27 mouse cellular contexts compared by ENCODE assay signal in genomic region chr15:89525464-89525863, GRCm38 (mm10). TPM values are rescaled to one million over a fixed set of nuclear protein-coding genes. Genes with fewer than 3 reads are reported as not detected.
DNase-seq lines count a peak whose midpoint lies in the region; ATAC-seq and TF ChIP-seq lines count a peak whose summit lies in the region.
"Had no signal": no experiment of that assay in that cellular context is flagged by ENCODE, and none has a peak within 500 bp of the region (broad histone marks: within the 10 kb centered on the region; RNA-seq: fewer than 3 reads in every experiment).

No protein-coding gene starts in this region.

- H3K27ac ChIP-seq in midbrain, embryonic 11.5 days (ENCODE audit: low read depth, low read length) = no peak overlapping the region
- no peak overlapping the region for H3K27ac ChIP-seq in midbrain, embryonic 16.5 days (ENCODE audit: low read length)
- peak overlapping the region; percentile 79 for H3K27ac ChIP-seq in cerebellum, adult 2 months (ENCODE audit: insufficient read depth, low read length)
- H3K27ac ChIP-seq: forebrain, embryonic 13.5 days; heart, embryonic 10.5 days; hindbrain, embryonic 12.5 days; hindbrain, postnatal 0 days; intestine, embryonic 15.5 days; liver, embryonic 12.5 days had no signal

- H3K4me3 ChIP-seq in midbrain, embryonic 11.5 days (ENCODE audit: low read depth, low read length) = no peak overlapping the region
- H3K4me3 ChIP-seq in midbrain, embryonic 16.5 days (ENCODE audit: low read depth, low read length) = no peak overlapping the region
- peak overlapping the region; percentile 66 for H3K4me3 ChIP-seq in cerebellum, adult 2 months (replicated peaks; ENCODE audit: insufficient read depth, low read depth, low read length)
- H3K4me3 ChIP-seq: forebrain, embryonic 13.5 days; heart, embryonic 10.5 days; hindbrain, embryonic 12.5 days; intestine, embryonic 15.5 days; liver, embryonic 12.5 days had no signal

- H3K4me1 ChIP-seq in midbrain, embryonic 11.5 days (ENCODE audit: control insufficient read depth, insufficient read depth, low read length) = peaks cover 6% of the 10 kb centered on the region
- no peaks in the 10 kb centered on the region for H3K4me1 ChIP-seq in midbrain, embryonic 16.5 days (ENCODE audit: control insufficient read depth, insufficient read depth, low read length)
- peaks cover 53% of the 10 kb centered on the region for H3K4me1 ChIP-seq in cerebellum, adult 2 months (ENCODE audit: control insufficient read depth, insufficient read depth, low read length)
- H3K4me1 ChIP-seq: liver, embryonic 12.5 days had no signal

- peak; percentile 54 for DNase-seq in midbrain, embryonic 11.5 days (ENCODE audit: low spot score, missing footprints)
- peak; percentile 83 to 92 for DNase-seq in cerebellum, adult 2 months
- DNase-seq in cerebellum, postnatal 14 days = peak; percentile 68 to 83
- no peak for DNase-seq in natural killer cell, adult 2 months (ENCODE audit: low spot score in 2 of 2)
- DNase-seq in embryo, embryonic 10.5 days (ENCODE audit: low spot score) = no peak
- no peak for DNase-seq in spleen, adult 12 weeks (ENCODE audit: low spot score)
- DNase-seq: adrenal gland, adult 2 months; adrenal gland, postnatal 36 days; B cell, adult 2 months; gastrocnemius, postnatal 14 days; heart, postnatal 36 days; kidney, adult 9 months; kidney, postnatal 10 days; liver, postnatal 0 days; midbrain, embryonic 14.5 days; right cerebral cortex, adult 18-20 months; right cerebral cortex, postnatal 4 days; thymus, postnatal 4 days had no signal

- WGBS in midbrain, embryonic 11.5 days = 95% methylated on average over 8 of the region's 8 CpGs
- WGBS in midbrain, embryonic 16.5 days = 96% methylated on average over 8 of the region's 8 CpGs
- WGBS in cerebellum, adult 2 months = 10% methylated on average over 8 of the region's 8 CpGs

- H3K9ac ChIP-seq in midbrain, embryonic 11.5 days (ENCODE audit: low read length) = no peak overlapping the region
- H3K9ac ChIP-seq in midbrain, embryonic 16.5 days (ENCODE audit: low read depth, low read length) = no peak overlapping the region
- H3K9ac ChIP-seq: forebrain, embryonic 13.5 days; hindbrain, embryonic 12.5 days; intestine, embryonic 15.5 days; liver, embryonic 12.5 days; liver, postnatal 0 days had no signal

- TF ChIP-seq POLR2A in cerebellum, adult 2 months (IDR thresholded peaks at IDR 0.05; ENCODE audit: borderline replicate concordance, insufficient read depth, low read length) = peak; percentile 33; the same call in 1 of the 2 replicates

- H3K27me3 ChIP-seq in midbrain, embryonic 11.5 days (ENCODE audit: control insufficient read depth, insufficient read depth, low read length) = peaks cover 25% of the 10 kb centered on the region
- no peaks in the 10 kb centered on the region for H3K27me3 ChIP-seq in midbrain, embryonic 16.5 days (ENCODE audit: control insufficient read depth, insufficient read depth, low read depth, low read length)
- H3K27me3 ChIP-seq in cerebellum, adult 2 months (ENCODE audit: control insufficient read depth, insufficient read depth, low read length) = no peaks in the 10 kb centered on the region

- no peak for ATAC-seq in midbrain, embryonic 11.5 days (ENCODE audit: low FRiP score)
- no peak for ATAC-seq in midbrain, embryonic 16.5 days
- ATAC-seq: forebrain, embryonic 13.5 days; hindbrain, postnatal 0 days; intestine, embryonic 15.5 days; liver, embryonic 12.5 days; liver, postnatal 0 days had no signal

- no peaks in the 10 kb centered on the region for H3K36me3 ChIP-seq in midbrain, embryonic 11.5 days (ENCODE audit: control insufficient read depth, insufficient read depth, low read length)
- H3K36me3 ChIP-seq in midbrain, embryonic 16.5 days (ENCODE audit: control insufficient read depth, insufficient read depth, low read length) = peaks cover 3% of the 10 kb centered on the region; the same call in 1 of the 2 replicates
- H3K36me3 ChIP-seq: intestine, embryonic 15.5 days had no signal

- H3K9me3 ChIP-seq in midbrain, embryonic 11.5 days (ENCODE audit: control insufficient read depth, low read length) = no peaks in the 10 kb centered on the region
- H3K9me3 ChIP-seq in midbrain, embryonic 16.5 days (replicated peaks; ENCODE audit: control insufficient read depth, low read length, poor library complexity, severe bottlenecking) = no peaks in the 10 kb centered on the region
- H3K9me3 ChIP-seq: forebrain, embryonic 13.5 days; heart, embryonic 10.5 days; hindbrain, embryonic 12.5 days; intestine, embryonic 15.5 days; liver, embryonic 12.5 days had no signal

- H3K4me2 ChIP-seq in midbrain, embryonic 11.5 days = no peak overlapping the region
- H3K4me2 ChIP-seq in midbrain, embryonic 16.5 days (ENCODE audit: low read length) = no peak overlapping the region
- H3K4me2 ChIP-seq: hindbrain, embryonic 12.5 days; intestine, embryonic 15.5 days; liver, embryonic 12.5 days had no signal

- no peak for TF ChIP-seq CTCF in cerebellum, adult 2 months (IDR thresholded peaks at IDR 0.05; ENCODE audit: borderline replicate concordance, insufficient read depth, low read depth, low read length)

RNA-seq across cellular contexts. Expression of gene Shank3, which starts 26.0 kb away (rescaled TPM):
- 2.2 TPM in 2 replicates for polyA plus RNA-seq in midbrain, embryonic 11.5 days (2014; fragmentation: Nextera tagmentation; extraction: Ambion mirVana)
- 12.0 and 16.7 TPM in 2 replicates for polyA plus RNA-seq in midbrain, embryonic 16.5 days (2015; fragmentation: Nextera tagmentation; extraction: Ambion mirVana)
- 84.7 and 97.2 TPM in 2 replicates for polyA plus RNA-seq in cerebellum, adult 2 months (2012; rRNA removed)

RNA-seq across cellular contexts. Expression of gene Acr, which starts 42.7 kb away (rescaled TPM):
- polyA plus RNA-seq in midbrain, embryonic 11.5 days (2014; fragmentation: Nextera tagmentation; extraction: Ambion mirVana) = 0.42 and 0.43 TPM in 2 replicates
- polyA plus RNA-seq in midbrain, embryonic 16.5 days (2015; fragmentation: Nextera tagmentation; extraction: Ambion mirVana) = 1.6 and 1.8 TPM in 2 replicates
- 2.4 and 2.6 TPM in 2 replicates for polyA plus RNA-seq in cerebellum, adult 2 months (2012; rRNA removed)
- polyA plus RNA-seq: embryonic facial prominence, embryonic 11.5 days; intestine, embryonic 15.5 days; liver, embryonic 12.5 days; liver, postnatal 0 days; thymus, postnatal 0 days had no signal

RNA-seq across cellular contexts. Expression of gene Arsa, which starts 48.2 kb away (rescaled TPM):
- polyA plus RNA-seq in midbrain, embryonic 11.5 days (2014; fragmentation: Nextera tagmentation; extraction: Ambion mirVana) = 7.4 and 9.4 TPM in 2 replicates
- 32.6 and 37.6 TPM in 2 replicates for polyA plus RNA-seq in midbrain, embryonic 16.5 days (2015; fragmentation: Nextera tagmentation; extraction: Ambion mirVana)
- 39.2 and 40.9 TPM in 2 replicates for polyA plus RNA-seq in cerebellum, adult 2 months (2012; rRNA removed)

Comparison
In these comparisons a context has a peak if more than half of its experiments do, and no peak if none do; other contexts are left out.
1. DNase-seq: peak in midbrain, embryonic 11.5 days (single experiment), cerebellum, adult 2 months (2 of 2) and cerebellum, postnatal 14 days (2 of 2); none in natural killer cell, adult 2 months (0 of 2), embryo, embryonic 10.5 days (single experiment) and spleen, adult 12 weeks (single experiment).